Mouse (Mus musculus) heart, adult 2 months (tissue): Measurements from ENCODE around the gene Wdr91.

Experiments used
- CTCF ChIP-seq: fragments of 200-600 bp; IDR thresholded peaks from 2 replicates; pipeline ENCODE4 v1.8.1; 2022; ENCODE audit warnings: antibody characterized with exemption, mild to moderate bottlenecking, moderate library complexity
- EP300 ChIP-seq: fragments of 200-500 bp; IDR thresholded peaks from 2 replicates; pipeline ENCODE4 v1.6.1; 2011; ENCODE audit warnings: low read depth, low read length, control low read depth; ENCODE audit not compliant: insufficient read depth

- TF ChIP-seq CTCF (no peak), EP300 (no peak)
Observed at GRCm38 (mm10) chr6:34889185-34889584, 21.5 kb downstream of the Wdr91 start.
